Mouse (Mus musculus) liver, postnatal 0 days (tissue): ENCODE measurements around the gene Insig2. TPM values are rescaled to one million over a fixed set of nuclear protein-coding genes. Genes with fewer than 3 reads are reported as not detected.

Experiments used
- ATAC-seq: fragments of 200-750 bp; cut with Nextera tagmentation; 2 replicates; pipeline ENCODE4 v1.8.0; 2017; ENCODE audit warnings: mild to moderate bottlenecking, moderate library complexity
- DNase-seq: peaks from one replicate; pipeline ENCODE4 v3.0.0-alpha.2; 2016
- H3K27ac ChIP-seq: fragments of 300-500 bp; sonication (generic); 2 replicates; pipeline ENCODE4 v1.5.1; 2014; ENCODE audit warnings: antibody characterized with exemption, moderate library complexity, mild to moderate bottlenecking, low read depth
- H3K27me3 ChIP-seq: fragments of 300-500 bp; sonication (generic); 2 replicates; pipeline ENCODE4 v1.6.1; 2014; ENCODE audit warnings: low read length, control low read depth, mixed read lengths; ENCODE audit not compliant: insufficient read depth
- H3K36me3 ChIP-seq: fragments of 300-500 bp; sonication (generic); replicated peaks from 2 replicates; pipeline ENCODE4 v1.6.1; 2014; ENCODE audit warnings: mild to moderate bottlenecking, control low read depth, low read length, moderate library complexity, mixed read lengths; ENCODE audit not compliant: insufficient read depth
- H3K4me1 ChIP-seq: fragments of 300-500 bp; sonication (generic); 2 replicates; pipeline ENCODE4 v1.6.1; 2014; ENCODE audit warnings: antibody characterized with exemption, mild to moderate bottlenecking, control low read depth; ENCODE audit not compliant: insufficient read depth
- H3K4me2 ChIP-seq: fragments of 300-500 bp; sonication (generic); 2 replicates; pipeline ENCODE4 v1.6.1; 2014; ENCODE audit warnings: low read depth, mild to moderate bottlenecking, low read length, moderate library complexity, mixed read lengths
- H3K4me3 ChIP-seq: fragments of 300-500 bp; sonication (generic); 2 replicates; pipeline ENCODE4 v1.5.1; 2014; ENCODE audit warnings: low read depth, low read length
- H3K9ac ChIP-seq: fragments of 300-500 bp; sonication (generic); replicated peaks from 2 replicates; pipeline ENCODE4 v1.6.1; 2014; ENCODE audit warnings: mild to moderate bottlenecking, moderate library complexity
- H3K9me3 ChIP-seq: fragments of 300-500 bp; sonication (generic); 2 replicates; pipeline ENCODE4 v1.6.1; 2016; ENCODE audit warnings: mild to moderate bottlenecking, control low read depth, low read length, mixed read lengths
- CTCF ChIP-seq: sonication (generic); IDR thresholded peaks from 2 replicates; pipeline ENCODE4 v1.5.1; 2016; ENCODE audit warnings: antibody characterized with exemption, low read depth
- EP300 ChIP-seq: IDR thresholded peaks from 2 replicates; pipeline ENCODE4 v1.6.1; 2016; ENCODE audit warnings: antibody characterized with exemption, low read depth, mild to moderate bottlenecking
- WGBS: fragments of 180-500 bp; shearing (Covaris S2); extraction: QIAGEN DNeasy Blood & Tissue Kit; methylation state at CpG from one replicate; pipeline ENCODE4 v1.1.7; 2014; ENCODE audit not compliant: insufficient replicate concordance; 5-methylcytosine and 5-hydroxymethylcytosine counted together
- polyA plus RNA-seq: library from polyadenylated mRNA; unstranded; fragments of >200 nt; fragmentation: Nextera tagmentation; extraction: Ambion mirVana; gene quantifications from 2 replicates; pipeline ENCODE4 v1.2.1, GENCODE M21; 2015

Gene Insig2
- polyA plus RNA-seq, 1 experiment from 2014 or later, result 47.7 TPM

DNA sequence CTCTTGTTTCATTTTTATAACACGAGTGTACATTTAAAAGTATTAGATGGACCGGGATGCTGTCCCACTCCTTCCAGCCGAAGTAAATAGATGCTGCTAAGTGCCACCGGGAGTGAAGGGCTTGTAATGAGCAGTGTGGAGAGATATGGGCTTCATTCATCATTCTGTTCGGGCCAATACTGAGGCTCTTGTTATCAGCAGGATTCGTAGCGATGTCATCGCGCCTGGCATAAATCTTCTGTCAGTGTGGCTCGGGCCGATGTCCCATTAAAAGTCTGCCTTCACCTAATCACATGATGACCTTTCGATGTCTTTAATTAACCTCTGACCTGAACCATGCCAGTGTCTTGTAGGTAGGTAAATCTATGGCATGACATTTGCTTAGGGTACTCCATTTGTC is 39.1 kb upstream of the Insig2 start:
- no peak for DNase-seq
- no peak for ATAC-seq
- Histone ChIP-seq H3K27ac (no peak overlapping the region), H3K4me2 (no peak overlapping the region), H3K4me1 (no peaks in the 10 kb centered on the region), H3K9ac (no peak overlapping the region), H3K36me3 (no peaks in the 10 kb centered on the region), H3K9me3 (no peaks in the 10 kb centered on the region), H3K27me3 (no peaks in the 10 kb centered on the region), H3K4me3 (no peak overlapping the region)
- 69% methylated on average over 12 of the region's 12 CpGs for WGBS
- TF ChIP-seq CTCF (no peak), EP300 (no peak)

DNA sequence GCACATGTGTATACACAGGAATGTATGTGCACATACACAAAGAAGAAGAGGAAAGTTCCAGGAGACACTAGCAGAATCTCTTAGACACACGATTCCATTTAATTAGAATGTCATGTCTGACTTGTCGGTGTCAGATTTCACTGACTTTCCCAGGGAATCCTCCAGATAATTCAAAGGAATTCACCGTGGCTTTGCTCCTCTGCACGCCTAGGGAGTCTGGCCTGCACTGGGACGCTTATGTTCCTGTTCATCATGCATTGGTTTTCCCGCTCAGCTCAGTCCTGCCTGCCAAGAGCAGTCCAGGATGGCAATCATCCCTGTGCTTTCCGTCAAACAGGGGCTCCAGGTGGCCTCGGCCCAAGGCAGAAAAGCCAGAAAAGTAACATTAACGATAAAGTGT is 34.9 kb upstream of the Insig2 start:
- no peak for DNase-seq
- 62% methylated on average over 9 of the region's 9 CpGs for WGBS
- no peaks in the 10 kb centered on the region for H3K4me1 ChIP-seq

DNA sequence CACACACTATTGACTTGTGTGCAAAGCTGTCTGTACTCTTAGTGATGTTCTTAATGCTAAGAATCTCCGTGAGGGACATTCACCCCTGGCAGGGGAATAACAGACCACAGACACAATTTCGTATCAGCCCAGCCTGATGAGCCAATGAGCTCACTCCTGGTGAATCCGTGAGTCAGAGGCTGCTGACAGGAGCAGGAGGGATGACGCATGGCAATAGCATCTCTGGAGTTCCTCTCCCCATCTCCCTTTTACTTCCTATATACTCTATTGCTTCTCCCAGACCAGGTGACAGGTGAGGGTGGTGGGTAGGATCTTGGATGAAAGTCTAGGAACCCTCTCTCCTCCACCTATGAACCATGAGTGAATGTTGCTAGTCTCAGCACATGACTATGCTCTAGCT is 28.2 kb upstream of the Insig2 start:
- Histone ChIP-seq H3K9me3 (no peaks in the 10 kb centered on the region), H3K4me2 (no peak overlapping the region), H3K4me1 (no peaks in the 10 kb centered on the region), H3K27me3 (no peaks in the 10 kb centered on the region), H3K9ac (no peak overlapping the region), H3K4me3 (no peak overlapping the region), H3K36me3 (no peaks in the 10 kb centered on the region), H3K27ac (no peak overlapping the region)
- no peak for DNase-seq
- no peak for ATAC-seq
- 57% methylated on average over 4 of the region's 4 CpGs for WGBS
- no peak for TF ChIP-seq EP300
- no peak for TF ChIP-seq CTCF

More for the DNA sequence above, 34.9 kb upstream of the Insig2 start:
- Histone ChIP-seq H3K27ac (no peak overlapping the region), H3K36me3 (no peaks in the 10 kb centered on the region), H3K4me2 (no peak overlapping the region), H3K9me3 (no peaks in the 10 kb centered on the region), H3K27me3 (no peaks in the 10 kb centered on the region), H3K9ac (no peak overlapping the region), H3K4me3 (no peak overlapping the region)
- no peak for TF ChIP-seq CTCF
- TF ChIP-seq EP300, result no peak
- ATAC-seq, result no peak

DNA sequence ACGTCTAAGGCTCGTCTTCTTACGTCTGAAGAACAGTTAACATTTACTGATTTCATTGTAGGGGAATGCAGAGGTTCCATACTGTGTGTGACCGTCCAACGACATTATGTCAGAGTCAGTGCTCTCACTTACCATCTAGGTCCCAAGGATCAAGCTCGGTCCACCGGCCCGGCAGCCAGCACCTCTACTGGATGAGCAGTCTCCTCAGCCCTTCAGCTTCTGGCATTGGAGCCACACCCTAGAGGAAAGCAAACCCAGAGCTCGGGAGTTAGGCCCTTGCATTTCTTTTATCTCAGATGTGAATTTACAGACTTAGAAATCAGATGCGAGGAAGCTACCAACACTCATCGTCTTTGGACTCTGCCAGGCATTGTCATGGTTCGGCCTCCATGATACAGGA is 27.3 kb upstream of the Insig2 start:
- Histone ChIP-seq H3K36me3 (no peaks in the 10 kb centered on the region), H3K4me1 (no peaks in the 10 kb centered on the region), H3K27ac (no peak overlapping the region), H3K4me2 (no peak overlapping the region), H3K9ac (no peak overlapping the region), H3K27me3 (no peaks in the 10 kb centered on the region), H3K9me3 (no peaks in the 10 kb centered on the region), H3K4me3 (no peak overlapping the region)
- DNase-seq (no peak), ATAC-seq (no peak)
- TF ChIP-seq EP300 (no peak), CTCF (no peak)
- 72% methylated on average over 12 of the region's 12 CpGs for WGBS

DNA sequence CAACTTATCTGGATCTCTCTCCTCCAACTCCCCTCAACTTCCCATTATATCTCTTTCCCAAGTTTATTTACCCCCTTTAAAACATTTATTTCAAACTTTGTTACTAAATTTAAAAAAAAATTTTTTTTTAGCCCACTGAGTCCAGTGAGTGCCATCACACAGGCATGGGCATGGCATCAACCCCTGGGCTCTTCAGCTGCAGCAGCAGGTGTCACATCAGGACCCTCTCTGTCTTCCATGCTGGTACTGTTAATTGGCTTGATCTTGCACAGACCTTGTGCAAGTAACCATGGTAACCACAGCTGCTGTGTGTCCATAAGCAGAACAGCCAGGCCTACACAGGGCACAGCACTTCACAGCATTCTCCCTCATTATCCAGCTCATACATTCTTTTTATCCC is 21.4 kb upstream of the Insig2 start:
- Histone ChIP-seq H3K9me3 (no peaks in the 10 kb centered on the region), H3K27me3 (no peaks in the 10 kb centered on the region), H3K4me3 (no peak overlapping the region), H3K4me1 (no peaks in the 10 kb centered on the region), H3K27ac (no peak overlapping the region), H3K9ac (no peak overlapping the region), H3K4me2 (no peak overlapping the region), H3K36me3 (no peaks in the 10 kb centered on the region)
- TF ChIP-seq EP300, result no peak
- no peak for TF ChIP-seq CTCF
- ATAC-seq (no peak), DNase-seq (no peak)

DNA sequence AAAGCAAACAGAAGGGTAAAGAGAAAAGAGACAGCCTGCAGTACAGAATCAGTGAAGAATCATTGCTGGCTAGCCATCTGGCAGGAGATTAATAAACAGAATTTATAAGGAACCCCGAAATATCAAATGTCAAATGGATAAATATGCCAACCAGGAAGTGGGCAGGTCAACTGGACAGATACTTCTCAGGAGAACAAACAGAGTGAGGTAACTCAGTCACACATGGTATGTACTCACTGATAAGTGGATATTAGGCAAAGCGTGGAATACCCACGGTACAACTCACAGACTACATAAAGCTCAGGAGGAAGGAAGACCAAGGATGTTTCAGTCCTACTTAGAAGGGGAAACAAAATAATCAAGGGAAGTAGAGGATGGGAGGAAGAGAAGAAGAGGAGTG is 18.6 kb upstream of the Insig2 start:
- Histone ChIP-seq H3K4me2 (no peak overlapping the region), H3K4me3 (no peak overlapping the region), H3K27ac (no peak overlapping the region), H3K9ac (no peak overlapping the region), H3K36me3 (no peaks in the 10 kb centered on the region), H3K4me1 (no peaks in the 10 kb centered on the region), H3K27me3 (no peaks in the 10 kb centered on the region), H3K9me3 (no peaks in the 10 kb centered on the region)
- ATAC-seq (0 out of 2 replicates have a peak, but pooled peaks have one; percentile 36), DNase-seq (no peak)
- TF ChIP-seq EP300 (no peak), CTCF (no peak)
- 63% methylated on average over 3 of the region's 3 CpGs for whole genome bisulfite sequencing

DNA sequence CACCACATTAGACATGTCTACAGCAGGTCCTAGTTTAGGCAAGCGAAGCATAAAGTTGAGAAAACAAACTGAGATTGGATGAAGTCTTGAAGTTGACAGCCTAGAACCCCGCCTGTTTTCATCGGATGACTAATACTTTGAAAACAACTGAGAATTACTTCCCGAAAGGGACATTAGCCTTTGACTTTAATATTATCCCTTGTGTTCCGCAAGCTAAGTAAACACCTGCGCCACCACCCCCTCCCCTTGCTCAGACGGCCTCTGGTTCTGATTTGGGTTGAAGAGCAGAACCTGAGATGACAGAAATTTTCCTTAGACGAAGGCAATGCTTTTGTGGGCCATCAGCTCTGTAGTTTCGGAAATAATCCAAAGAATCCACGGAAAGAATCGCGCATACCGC is 18.2 kb upstream of the Insig2 start:
- Histone ChIP-seq H3K36me3 (no peaks in the 10 kb centered on the region), H3K4me2 (no peak overlapping the region), H3K27me3 (no peaks in the 10 kb centered on the region), H3K9ac (no peak overlapping the region), H3K4me3 (no peak overlapping the region), H3K27ac (no peak overlapping the region), H3K4me1 (no peaks in the 10 kb centered on the region), H3K9me3 (no peaks in the 10 kb centered on the region)
- DNase-seq, result no peak
- no peak for TF ChIP-seq CTCF
- no peak for TF ChIP-seq EP300
- WGBS, result 80% methylated on average over 13 of the region's 13 CpGs
- no peak for ATAC-seq
